8 mouse cellular contexts compared by ENCODE assay signal in genomic region chr5:16869309-16869915, GRCm38 (mm10).
DNase-seq lines count a peak whose midpoint lies in the region; ATAC-seq and TF ChIP-seq lines count a peak whose summit lies in the region.

No protein-coding gene starts in this region.

- no peaks in the 10 kb centered on the region for H3K27me3 ChIP-seq in forebrain, embryonic 16.5 days (replicated peaks; ENCODE audit: control insufficient read depth, insufficient read depth, low read length)
- H3K27me3 ChIP-seq in kidney, postnatal 0 days (ENCODE audit: insufficient read depth, low read length) = no peaks in the 10 kb centered on the region
- no peaks in the 10 kb centered on the region for H3K27me3 ChIP-seq in liver, embryonic 11.5 days (replicated peaks; ENCODE audit: control insufficient read depth, insufficient read depth, low read length)
- no peaks in the 10 kb centered on the region for H3K27me3 ChIP-seq in neural tube, embryonic 15.5 days (replicated peaks)

- TF ChIP-seq CTCF in kidney, postnatal 0 days (IDR thresholded peaks at IDR 0.05; ENCODE audit: low read depth) = peak; percentile 93

- peak; percentile 4 for DNase-seq in urinary bladder, postnatal 25 days (ENCODE audit: low spot score)
- DNase-seq in urinary bladder, postnatal 4 days (ENCODE audit: low spot score in 2 of 2) = no peak
- DNase-seq in c-Kit-positive CD71-negative TER-119-negative erythroid progenitor cells, embryonic 14.5 days (ENCODE audit: low read depth) = peak; percentile 28
- peak; percentile 82 for DNase-seq in kidney, postnatal 0 days (ENCODE audit: low spot score)
- DNase-seq in liver, embryonic 11.5 days (ENCODE audit: low spot score) = no peak

- no peaks in the 10 kb centered on the region for H3K36me3 ChIP-seq in forebrain, embryonic 16.5 days (ENCODE audit: control insufficient read depth, insufficient read depth)
- no peaks in the 10 kb centered on the region for H3K36me3 ChIP-seq in kidney, postnatal 0 days (ENCODE audit: insufficient read depth, low read length)
- no peaks in the 10 kb centered on the region for H3K36me3 ChIP-seq in liver, embryonic 11.5 days (ENCODE audit: control insufficient read depth, insufficient read depth, low read length)
- H3K36me3 ChIP-seq in neural tube, embryonic 15.5 days = no peaks in the 10 kb centered on the region

- no peak overlapping the region for H3K27ac ChIP-seq in forebrain, embryonic 16.5 days (ENCODE audit: low read length)
- H3K27ac ChIP-seq in kidney, postnatal 0 days = no peak overlapping the region
- H3K27ac ChIP-seq in liver, embryonic 11.5 days (ENCODE audit: low read depth, low read length) = no peak overlapping the region
- H3K27ac ChIP-seq in neural tube, embryonic 15.5 days (replicated peaks) = no peak overlapping the region

- H3K9ac ChIP-seq in forebrain, embryonic 16.5 days (replicated peaks; ENCODE audit: low read depth, low read length) = no peak overlapping the region
- H3K9ac ChIP-seq in kidney, postnatal 0 days (ENCODE audit: low read depth, low read length) = no peak overlapping the region
- H3K9ac ChIP-seq in liver, embryonic 11.5 days (ENCODE audit: low read depth, low read length) = no peak overlapping the region
- no peak overlapping the region for H3K9ac ChIP-seq in neural tube, embryonic 15.5 days (replicated peaks)

- 57% methylated on average over 2 of the region's 2 CpGs for WGBS in forebrain, embryonic 16.5 days
- 54% methylated on average over 2 of the region's 2 CpGs for WGBS in kidney, postnatal 0 days
- WGBS in liver, embryonic 11.5 days = 47% methylated on average over 2 of the region's 2 CpGs
- 66% methylated on average over 2 of the region's 2 CpGs for WGBS in neural tube, embryonic 15.5 days

- H3K4me2 ChIP-seq in forebrain, embryonic 16.5 days (ENCODE audit: low read length) = no peak overlapping the region
- no peak overlapping the region for H3K4me2 ChIP-seq in kidney, postnatal 0 days (ENCODE audit: low read length)
- H3K4me2 ChIP-seq in liver, embryonic 11.5 days = no peak overlapping the region
- H3K4me2 ChIP-seq in neural tube, embryonic 15.5 days = no peak overlapping the region

- ATAC-seq in forebrain, embryonic 16.5 days = peak; percentile 88
- no peak for ATAC-seq in kidney, postnatal 0 days (replicated peaks; ENCODE audit: low FRiP score, low read depth)
- ATAC-seq in liver, embryonic 11.5 days (replicated peaks; ENCODE audit: low FRiP score) = peak; percentile 49; the same call in 1 of the 2 replicates
- peak; percentile 80 for ATAC-seq in neural tube, embryonic 15.5 days (ENCODE audit: low FRiP score)
- no peak for ATAC-seq in inflammation-experienced regulatory T-cells, adult 6 months

- no peak overlapping the region for H3K4me3 ChIP-seq in forebrain, embryonic 16.5 days (replicated peaks; ENCODE audit: low read length)
- H3K4me3 ChIP-seq in kidney, postnatal 0 days (replicated peaks; ENCODE audit: low read depth, low read length) = no peak overlapping the region
- H3K4me3 ChIP-seq in liver, embryonic 11.5 days (ENCODE audit: low read depth, low read length) = no peak overlapping the region
- no peak overlapping the region for H3K4me3 ChIP-seq in neural tube, embryonic 15.5 days (replicated peaks)

- H3K9me3 ChIP-seq in forebrain, embryonic 16.5 days (ENCODE audit: control insufficient read depth, low read length) = no peaks in the 10 kb centered on the region
- H3K9me3 ChIP-seq in kidney, postnatal 0 days (replicated peaks; ENCODE audit: low read length) = no peaks in the 10 kb centered on the region
- H3K9me3 ChIP-seq in liver, embryonic 11.5 days (ENCODE audit: control insufficient read depth, low read length) = no peaks in the 10 kb centered on the region
- H3K9me3 ChIP-seq in neural tube, embryonic 15.5 days (replicated peaks) = no peaks in the 10 kb centered on the region

- no peaks in the 10 kb centered on the region for H3K4me1 ChIP-seq in forebrain, embryonic 16.5 days (replicated peaks; ENCODE audit: control insufficient read depth, insufficient read depth, low read length)
- H3K4me1 ChIP-seq in kidney, postnatal 0 days (replicated peaks; ENCODE audit: insufficient read depth, low read length) = no peaks in the 10 kb centered on the region
- H3K4me1 ChIP-seq in liver, embryonic 11.5 days (replicated peaks; ENCODE audit: control insufficient read depth, insufficient read depth, low read length) = no peaks in the 10 kb centered on the region
- H3K4me1 ChIP-seq in neural tube, embryonic 15.5 days = no peaks in the 10 kb centered on the region

Comparison
In these comparisons a context has a peak if more than half of its experiments do, and no peak if none do; other contexts are left out.
1. DNase-seq: peak in urinary bladder, postnatal 25 days (single experiment), c-Kit-positive CD71-negative TER-119-negative erythroid progenitor cells, embryonic 14.5 days (single experiment) and kidney, postnatal 0 days (single experiment); none in urinary bladder, postnatal 4 days (0 of 2) and liver, embryonic 11.5 days (single experiment).
2. ATAC-seq: peak in forebrain, embryonic 16.5 days (single experiment), liver, embryonic 11.5 days (single experiment) and neural tube, embryonic 15.5 days (single experiment); none in kidney, postnatal 0 days (single experiment) and inflammation-experienced regulatory T-cells, adult 6 months (single experiment).